Mouse (Mus musculus) fibroblast of lung, adult 2 months (primary cell): ENCODE results near the gene Olfr548-ps1.
"Not testable (repeated sequence)": the region's sequence is repeated elsewhere in the genome, so short reads cannot be mapped to it uniquely, and the experiment has no call there.

Source experiments
- DNase-seq: peaks from one replicate; pipeline ENCODE4 v3.0.0-alpha.2; 2011; ENCODE audit warnings: low read depth

Gene Olfr548-ps1

GRCm38 (mm10) chr7:102540596-102540995 lies at the start of gene Olfr548-ps1:
Olfr548-ps1 (plus strand) TSS chr7:102540896.
- DNase-seq: no peak

- not testable (repeated sequence) for DNase-seq
Observed at GRCm38 (mm10) chr7:102494416-102494815, 46.3 kb upstream of the Olfr548-ps1 start.

GRCm38 (mm10) chr7:102499473-102499872 lies 41.2 kb upstream of the Olfr548-ps1 start, which contains the start of gene Olfr545:
Olfr545 (minus strand) TSS chr7:102499573.
- no peak for DNase-seq

GRCm38 (mm10) chr7:102501986-102502385 lies 38.7 kb upstream of the Olfr548-ps1 start:
- DNase-seq: no peak

GRCm38 (mm10) chr7:102506848-102507247 lies 33.8 kb upstream of the Olfr548-ps1 start:
- peak; percentile 57 for DNase-seq

GRCm38 (mm10) chr7:102508066-102508465 lies 32.6 kb upstream of the Olfr548-ps1 start:
- DNase-seq: no peak

DNA sequence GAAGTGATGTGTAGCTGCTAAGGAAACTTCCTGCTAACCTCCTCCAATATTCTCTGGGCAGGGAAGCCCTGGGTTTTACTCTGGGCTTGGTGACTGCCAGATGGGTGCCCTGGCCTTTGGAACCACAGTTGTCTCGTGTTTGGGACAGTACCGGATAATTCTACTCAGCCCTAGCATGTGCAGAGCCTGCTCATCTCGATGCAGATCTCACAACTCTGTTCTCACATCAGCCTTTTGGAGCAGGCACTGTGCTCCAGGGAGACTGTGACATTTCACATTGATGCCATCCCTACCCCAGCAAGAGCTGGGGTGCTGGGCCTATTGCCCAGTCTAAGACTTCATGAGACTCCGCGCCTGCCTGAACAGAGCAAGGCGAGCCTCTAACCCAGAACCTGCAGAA lies 32.0 kb upstream of the Olfr548-ps1 start:
- no peak for DNase-seq

- DNase-seq: no peak
Observed at GRCm38 (mm10) chr7:102509726-102510125, 31.0 kb upstream of the Olfr548-ps1 start.

- DNase-seq: no peak
Observed at GRCm38 (mm10) chr7:102511927-102512326, 28.8 kb upstream of the Olfr548-ps1 start.

DNA sequence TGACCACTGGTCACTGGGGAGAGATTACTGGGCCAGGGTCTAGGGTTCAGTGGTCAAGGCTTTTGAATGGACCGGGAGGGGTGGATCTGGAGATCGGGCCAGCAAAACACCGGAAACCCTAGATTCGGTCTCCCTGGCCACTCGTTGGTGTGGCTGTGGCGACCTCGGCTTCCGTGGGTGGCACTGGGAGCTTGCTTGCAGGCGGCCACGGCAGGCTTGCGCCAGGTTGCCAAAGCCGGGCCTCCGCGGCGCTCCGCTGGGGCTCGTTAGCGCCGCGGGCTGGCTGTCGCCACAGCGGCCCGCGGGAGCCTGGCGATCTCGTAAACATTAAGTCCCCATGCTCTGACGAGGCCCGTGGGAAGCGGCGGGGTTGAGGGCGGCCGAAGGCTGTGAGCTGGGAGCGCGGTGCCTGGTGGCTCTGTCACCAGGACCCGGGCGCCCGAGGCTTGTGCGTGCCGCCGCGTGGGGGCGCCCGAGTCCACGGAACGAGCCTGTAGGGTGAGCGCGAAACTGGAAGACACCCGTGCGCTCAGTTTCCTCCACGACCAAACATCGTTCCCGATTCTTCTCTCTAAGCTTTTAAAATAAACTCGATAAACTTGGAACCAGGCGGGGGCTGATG lies 27.8 kb upstream of the Olfr548-ps1 start:
- peak; percentile 37 for DNase-seq

DNA sequence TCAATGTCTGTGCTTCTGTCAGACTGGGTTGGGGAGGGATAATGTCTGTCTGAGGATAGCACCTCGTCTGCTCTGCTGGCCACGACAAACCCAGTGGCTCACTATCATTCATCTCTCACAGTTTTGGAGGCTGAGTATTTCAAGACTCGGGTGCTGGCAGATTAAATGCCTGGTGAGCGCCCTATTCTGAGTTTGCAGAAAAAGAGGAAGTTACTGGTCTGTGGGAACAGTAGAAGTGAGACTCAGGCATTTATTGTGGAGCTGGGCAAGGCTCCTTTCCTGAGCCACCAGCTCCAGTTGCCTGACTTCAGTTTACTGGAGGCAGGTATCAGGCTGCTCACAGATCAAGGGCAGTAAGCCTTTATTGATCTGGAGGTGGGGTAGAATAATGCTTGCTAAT lies 26.6 kb upstream of the Olfr548-ps1 start:
- no peak for DNase-seq

GRCm38 (mm10) chr7:102516261-102517050 lies 24.2 kb upstream of the Olfr548-ps1 start:
- DNase-seq: peak; percentile 6

GRCm38 (mm10) chr7:102517051-102517335 lies 23.7 kb upstream of the Olfr548-ps1 start:
- peak; percentile 10 for DNase-seq

DNA sequence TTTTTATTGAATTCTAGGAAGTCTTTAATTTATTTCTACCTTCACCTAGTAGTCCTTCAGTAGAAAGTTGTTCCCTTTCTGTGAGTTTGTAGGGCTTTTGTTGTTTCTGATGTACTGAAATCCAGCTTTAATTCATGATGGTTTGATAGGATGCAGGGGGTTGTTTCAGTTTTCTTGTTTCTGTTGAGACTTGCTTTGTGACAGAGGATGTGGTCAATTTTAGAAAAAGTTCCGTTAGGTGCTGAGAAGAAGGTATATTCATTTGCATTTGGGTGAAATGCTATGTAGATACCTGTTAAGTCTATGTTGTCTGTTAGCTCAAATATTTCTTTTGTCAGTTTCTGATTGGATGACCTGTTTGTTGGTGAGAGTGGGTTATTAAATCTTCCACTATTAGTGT lies 11.6 kb upstream of the Olfr548-ps1 start:
- no peak for DNase-seq

DNA sequence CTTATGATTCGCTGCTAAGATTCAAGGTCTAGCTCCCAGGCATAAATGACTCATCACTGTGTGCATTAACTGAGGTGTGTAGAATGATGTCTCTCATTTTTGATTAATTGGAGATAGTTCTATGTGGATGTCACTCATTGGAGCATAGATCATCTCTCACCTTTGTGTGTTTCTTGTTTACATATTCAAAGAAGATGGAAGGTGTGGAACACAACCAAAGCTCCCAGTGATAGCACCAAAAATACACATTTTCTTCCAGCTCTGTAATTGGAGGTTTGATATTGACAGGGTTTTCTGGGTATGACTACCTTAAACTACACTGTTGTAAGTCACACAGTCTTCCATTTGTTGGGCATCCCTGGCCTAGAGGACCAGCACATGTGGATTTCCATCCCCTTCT lies 6.2 kb upstream of the Olfr548-ps1 start, which contains the start of gene Olfr547:
Olfr547 (plus strand) TSS at position 301 of the 400 bp plus-strand sequence.
- no peak for DNase-seq

DNA sequence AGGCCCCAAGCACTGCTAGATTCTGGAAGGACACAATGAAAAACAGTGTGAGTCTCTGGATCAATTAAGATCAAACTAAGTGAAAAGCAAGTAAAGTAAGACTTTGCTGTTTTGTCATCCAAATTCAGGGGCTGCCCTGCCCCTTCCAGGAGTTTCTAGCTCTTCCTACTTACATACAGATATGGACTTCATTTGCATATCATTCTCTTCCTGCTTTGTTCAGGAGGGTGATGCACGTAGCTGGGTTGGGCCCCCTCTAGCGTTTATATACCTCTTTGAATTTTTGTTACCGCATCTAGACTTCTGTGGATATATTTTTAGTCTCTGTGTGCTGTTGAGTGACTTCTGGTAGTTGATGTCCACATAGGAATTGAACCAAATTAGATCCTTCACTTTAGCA lies 555 bp downstream of the Olfr548-ps1 start:
- DNase-seq: no peak

GRCm38 (mm10) chr7:102549570-102549969 lies 8.9 kb downstream of the Olfr548-ps1 start, which contains the start of gene Olfr549:
Olfr549 (plus strand) TSS chr7:102549870.
- no peak for DNase-seq

GRCm38 (mm10) chr7:102553279-102553678 lies 12.6 kb downstream of the Olfr548-ps1 start:
- no peak for DNase-seq

- peak; percentile 79 for DNase-seq
Observed at GRCm38 (mm10) chr7:102564999-102565997, 24.6 kb downstream of the Olfr548-ps1 start, which contains the start of gene Trim21. Trim21 (minus strand) TSS chr7:102565486.

GRCm38 (mm10) chr7:102566219-102566618 lies 25.5 kb downstream of the Olfr548-ps1 start:
- DNase-seq: no peak

- DNase-seq: no peak
Observed at GRCm38 (mm10) chr7:102571142-102571541, 30.4 kb downstream of the Olfr548-ps1 start, which contains the start of gene Olfr550. Olfr550 (plus strand) TSS chr7:102571442.
